Mouse (Mus musculus) G1E (cell line): ENCODE data around the gene Cyb5d1.

Experiments
- CTCF ChIP-seq: IDR thresholded peaks from 2 replicates; pipeline ENCODE4 v1.5.1; 2012; ENCODE audit warnings: low read depth, low read length, inconsistent platforms, mixed read lengths
- POLR2AphosphoS5 ChIP-seq: IDR thresholded peaks from 2 replicates; pipeline ENCODE4 v1.6.1; 2012; ENCODE audit warnings: low read depth, low read length, inconsistent platforms; ENCODE audit not compliant: insufficient replicate concordance

DNA sequence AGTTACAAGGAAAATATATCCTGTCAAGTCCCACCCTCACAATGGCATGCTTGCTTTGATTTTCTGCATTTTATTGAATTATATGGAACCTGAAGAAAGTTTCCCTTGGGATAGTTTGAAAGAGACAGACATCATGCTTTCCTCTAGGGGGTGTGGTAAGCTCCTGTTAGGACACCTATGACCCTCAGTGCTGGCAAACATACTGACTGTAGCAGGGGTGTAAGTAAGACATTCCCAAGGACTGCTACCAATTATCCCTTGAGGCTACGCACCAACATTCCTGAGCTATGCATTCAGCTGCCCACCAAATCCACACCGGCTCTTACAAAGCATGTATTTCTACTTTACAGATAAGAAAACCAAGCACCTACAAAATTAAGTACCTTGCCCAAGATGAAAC lies 33.0 kb downstream of the Cyb5d1 start:
- no peak for TF ChIP-seq CTCF
- TF ChIP-seq POLR2AphosphoS5, result no peak
